Mouse (Mus musculus) heart, postnatal 0 days (tissue): ENCODE results near the gene Camsap1.

ENCODE experiments used
- CTCF ChIP-seq: IDR thresholded peaks from 2 replicates; pipeline ENCODE4 v1.5.1; 2016; ENCODE audit warnings: antibody characterized with exemption, control low read depth, low read depth
- EP300 ChIP-seq: IDR thresholded peaks from 2 replicates; pipeline ENCODE4 v1.6.1; 2016; ENCODE audit warnings: antibody characterized with exemption, low read depth

DNA sequence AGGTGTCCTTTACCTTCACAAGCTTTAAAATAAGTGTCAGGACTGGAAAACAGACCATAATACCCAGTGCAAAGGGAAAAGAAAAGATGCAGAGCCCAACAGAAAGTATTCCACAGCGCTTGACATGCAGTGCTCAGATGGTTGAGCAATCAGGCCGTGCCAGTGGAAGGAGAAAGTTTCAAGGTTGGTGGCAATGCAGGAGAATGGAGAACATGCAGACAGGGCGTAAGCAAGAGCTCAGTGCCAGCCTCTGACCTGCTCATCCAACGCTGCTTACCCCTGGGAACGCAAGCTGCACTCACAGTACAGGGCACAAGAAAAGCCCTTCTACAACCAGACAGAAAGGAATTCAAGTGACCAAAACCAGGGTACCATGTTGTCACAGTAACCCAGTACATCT, 18.1 kb upstream of the Camsap1 start:
- no peak for TF ChIP-seq CTCF
- TF ChIP-seq EP300 = no peak
